Mouse (Mus musculus) embryonic facial prominence, embryonic 13.5 days (tissue): ENCODE results near the gene Gm5142. TPM values are rescaled to one million over a fixed set of nuclear protein-coding genes. Genes with fewer than 3 reads are reported as not detected.

ENCODE experiments used
- ATAC-seq: fragments of 200-750 bp; cut with Nextera tagmentation; 2 replicates; pipeline ENCODE4 v1.8.0; 2017; ENCODE audit warnings: low read depth; ENCODE audit not compliant: insufficient number of reproducible peaks, insufficient read depth, low FRiP score, low TSS enrichment
- H3K27ac ChIP-seq: fragments of 300-500 bp; sonication (generic); 2 replicates; pipeline ENCODE4 v1.5.1; 2015; ENCODE audit warnings: moderate library complexity, mild to moderate bottlenecking, inconsistent platforms
- H3K27me3 ChIP-seq: fragments of 300-500 bp; sonication (generic); 2 replicates; pipeline ENCODE4 v1.6.1; 2015; ENCODE audit warnings: mild to moderate bottlenecking, inconsistent platforms
- H3K36me3 ChIP-seq: fragments of 300-500 bp; sonication (generic); 2 replicates; pipeline ENCODE4 v1.6.1; 2015; ENCODE audit warnings: mild to moderate bottlenecking, inconsistent platforms
- H3K4me1 ChIP-seq: fragments of 300-500 bp; sonication (generic); 2 replicates; pipeline ENCODE4 v1.6.1; 2015; ENCODE audit warnings: inconsistent platforms
- H3K4me2 ChIP-seq: fragments of 300-500 bp; sonication (generic); 2 replicates; pipeline ENCODE4 v1.6.1; 2015; ENCODE audit warnings: moderate library complexity, mild to moderate bottlenecking, inconsistent platforms
- H3K4me3 ChIP-seq: fragments of 300-500 bp; sonication (generic); 2 replicates; pipeline ENCODE4 v1.5.1; 2015; ENCODE audit warnings: mild to moderate bottlenecking, inconsistent platforms
- H3K9ac ChIP-seq: fragments of 300-500 bp; sonication (generic); 2 replicates; pipeline ENCODE4 v1.6.1; 2015; ENCODE audit warnings: mild to moderate bottlenecking, inconsistent platforms
- H3K9me3 ChIP-seq: fragments of 300-500 bp; sonication (generic); 2 replicates; pipeline ENCODE4 v1.6.1; 2016; ENCODE audit warnings: inconsistent platforms
- WGBS: fragments of 180-500 bp; shearing (Covaris S2); methylation state at CpG from one replicate; pipeline ENCODE4 v1.1.7; 2015; ENCODE audit warnings: mixed read lengths; 5-methylcytosine and 5-hydroxymethylcytosine counted together
- polyA plus RNA-seq: library from polyadenylated mRNA; unstranded; fragments of >200 nt; fragmentation: Nextera tagmentation; extraction: Ambion mirVana; gene quantifications from 2 replicates; pipeline ENCODE4 v1.2.1, GENCODE M21; 2015

Gm5142 gene
- polyA plus RNA-seq, 1 experiment from 2014 or later: not detected

- Histone ChIP-seq H3K27me3 (no peaks in the 10 kb centered on the region), H3K4me1 (no peaks in the 10 kb centered on the region), H3K36me3 (no peaks in the 10 kb centered on the region), H3K9me3 (no peaks in the 10 kb centered on the region), H3K27ac (no peak overlapping the region), H3K4me3 (no peak overlapping the region), H3K4me2 (no peak overlapping the region), H3K9ac (no peak overlapping the region)
- no peak for ATAC-seq
- 81% methylated on average over 2 of the region's 2 CpGs for WGBS
Observed at GRCm38 (mm10) chr14:59182732-59183131, 4.2 kb upstream of the Gm5142 start.

GRCm38 (mm10) chr14:59157016-59157698 is 21.4 kb downstream of the Gm5142 start:
- H3K27me3 ChIP-seq: no peaks in the 10 kb centered on the region
- H3K4me1 ChIP-seq: no peaks in the 10 kb centered on the region
- no peak for ATAC-seq

GRCm38 (mm10) chr14:59155589-59155988 is 23.0 kb downstream of the Gm5142 start:
- Histone ChIP-seq H3K27ac (no peak overlapping the region), H3K9ac (no peak overlapping the region), H3K4me3 (no peak overlapping the region), H3K36me3 (no peaks in the 10 kb centered on the region), H3K9me3 (no peaks in the 10 kb centered on the region), H3K27me3 (no peaks in the 10 kb centered on the region), H3K4me2 (no peak overlapping the region), H3K4me1 (no peaks in the 10 kb centered on the region)
- no peak for ATAC-seq
- 81% methylated on average over 2 of the region's 2 CpGs for WGBS

More at GRCm38 (mm10) chr14:59157016-59157698, 21.4 kb downstream of the Gm5142 start:
- H3K4me2 ChIP-seq: no peak overlapping the region
- H3K9me3 ChIP-seq: no peaks in the 10 kb centered on the region
- WGBS: 79% methylated on average over 3 of the region's 3 CpGs
- no peaks in the 10 kb centered on the region for H3K36me3 ChIP-seq
- H3K27ac ChIP-seq: no peak overlapping the region
- H3K4me3 ChIP-seq: no peak overlapping the region
- no peak overlapping the region for H3K9ac ChIP-seq

DNA sequence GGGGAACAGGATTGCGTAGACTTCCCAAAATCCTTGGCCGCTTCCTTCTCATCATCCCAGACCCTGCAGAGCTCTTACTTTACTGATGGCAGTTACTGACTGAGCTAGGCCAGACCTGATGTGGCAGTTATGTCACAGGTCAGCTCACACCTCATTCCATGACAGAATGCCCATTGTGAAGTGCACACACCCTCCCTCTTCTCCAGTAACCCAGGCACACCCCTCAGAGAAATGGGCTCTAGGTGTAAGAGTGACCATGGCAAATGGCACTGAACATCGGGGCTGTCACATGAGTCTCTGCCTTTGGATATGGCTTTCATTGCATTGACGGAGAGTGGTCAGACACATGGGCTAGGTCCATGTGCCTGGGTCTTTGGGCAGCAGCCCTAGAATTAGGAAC is 35.8 kb downstream of the Gm5142 start, which contains the start of gene 1700129C05Rik:
Gene 1700129C05Rik (minus strand): TSS at position 101 of the 400 bp plus-strand sequence.
- Histone ChIP-seq H3K9me3 (no peaks in the 10 kb centered on the region), H3K27me3 (no peaks in the 10 kb centered on the region), H3K4me2 (no peak within 1 kb of the TSS), H3K9ac (no peak within 1 kb of the TSS), H3K27ac (no peak within 1 kb of the TSS), H3K4me1 (no peaks in the 10 kb centered on the region), H3K36me3 (no peaks in the 10 kb centered on the region), H3K4me3 (no peak within 1 kb of the TSS)
- ATAC-seq: no peak
- WGBS: 97% methylated on average over 4 of the region's 4 CpGs

- 4% methylated on average over 2 of the region's 2 CpGs for WGBS
- ATAC-seq: no peak
- Histone ChIP-seq H3K4me2 (no peak overlapping the region), H3K9me3 (no peaks in the 10 kb centered on the region), H3K4me3 (no peak overlapping the region), H3K36me3 (no peaks in the 10 kb centered on the region), H3K27ac (no peak overlapping the region), H3K9ac (no peak overlapping the region), H3K27me3 (no peaks in the 10 kb centered on the region), H3K4me1 (no peaks in the 10 kb centered on the region)
Observed at GRCm38 (mm10) chr14:59114281-59114680, 64.3 kb downstream of the Gm5142 start.

Other genes with a start within 250 kb of the Gm5142 start
- not detected in 2 replicates for gene 1700129C05Rik, start 35.9 kb downstream of the Gm5142 start, polyA plus RNA-seq
- gene Rcbtb1, start 22.5 kb upstream of the Gm5142 start, polyA plus RNA-seq: 71.8 and 78.0 TPM in 2 replicates
- gene Gm6904, start 81.5 kb upstream of the Gm5142 start, polyA plus RNA-seq: not detected in 2 replicates
- gene Phf11a, start 118.8 kb upstream of the Gm5142 start, polyA plus RNA-seq: not detected in 2 replicates
- gene Phf11b, start 162.6 kb upstream of the Gm5142 start, polyA plus RNA-seq: 0.32 and 0.37 TPM in 2 replicates
- 0.58 and 0.65 TPM in 2 replicates for gene Phf11d, start 186.7 kb upstream of the Gm5142 start, polyA plus RNA-seq
- 0.55 and 0.63 TPM in 2 replicates for gene Phf11c, start 216.6 kb upstream of the Gm5142 start, polyA plus RNA-seq